Comparison of ENCODE assay signal across 26 mouse cellular contexts in the genomic region with DNA sequence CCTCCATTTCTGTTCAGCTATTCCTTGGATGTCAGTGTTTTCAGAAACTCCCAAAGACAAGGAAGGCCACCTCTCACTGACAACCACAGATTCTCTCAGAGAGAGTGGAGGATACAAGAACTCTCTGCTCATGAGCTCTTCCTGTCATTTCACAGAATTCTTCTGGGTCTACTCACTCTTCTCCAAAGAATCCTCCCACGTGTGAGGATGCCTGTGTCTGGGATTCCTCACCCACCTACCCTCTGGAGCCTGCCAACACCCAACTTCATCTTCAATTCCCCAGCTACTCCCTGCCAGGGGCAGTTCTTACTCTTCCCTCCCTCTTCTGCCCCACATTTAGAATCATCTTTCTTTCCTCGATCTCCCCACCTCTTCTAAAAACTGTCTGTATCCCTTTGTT. TPM values are rescaled to one million over a fixed set of nuclear protein-coding genes. Genes with fewer than 3 reads are reported as not detected.
DNase-seq lines count a peak whose midpoint lies in the region; ATAC-seq lines count a peak whose summit lies in the region.
"Had no signal": no experiment of that assay in that cellular context is flagged by ENCODE, and none has a peak within 500 bp of the region (broad histone marks: within the 10 kb centered on the region; RNA-seq: fewer than 3 reads in every experiment).

No protein-coding gene starts in this region.

- no peaks in the 10 kb centered on the region for H3K27me3 ChIP-seq in intestine, embryonic 15.5 days (replicated peaks)
- H3K27me3 ChIP-seq in midbrain, embryonic 13.5 days, result no peaks in the 10 kb centered on the region
- H3K27me3 ChIP-seq: CH12.LX; forebrain, embryonic 13.5 days; hindbrain, embryonic 13.5 days; liver, embryonic 12.5 days; neural tube, embryonic 13.5 days; stomach, embryonic 15.5 days had no signal

- no peaks in the 10 kb centered on the region for H3K36me3 ChIP-seq in intestine, embryonic 15.5 days
- H3K36me3 ChIP-seq in midbrain, embryonic 13.5 days, result no peaks in the 10 kb centered on the region
- H3K36me3 ChIP-seq: hindbrain, embryonic 13.5 days; liver, embryonic 12.5 days; neural tube, embryonic 13.5 days; stomach, embryonic 15.5 days had no signal

- H3K27ac ChIP-seq in intestine, embryonic 15.5 days, result no peak overlapping the region
- no peak overlapping the region for H3K27ac ChIP-seq in midbrain, embryonic 13.5 days
- H3K27ac ChIP-seq: forebrain, embryonic 13.5 days; hindbrain, embryonic 13.5 days; liver, embryonic 12.5 days; neural tube, embryonic 13.5 days; stomach, embryonic 15.5 days had no signal

- DNase-seq in left cerebral cortex, adult 11 months (ENCODE audit: low spot score), result peak; percentile 7
- no peak for DNase-seq in left cerebral cortex, postnatal 4 days
- peak; percentile 14 for DNase-seq in 3T3-L1 (ENCODE audit: low read depth, low spot score)
- peak; percentile 36 for DNase-seq in Muller cell, postnatal 12 days (ENCODE audit: inconsistent ontology term)
- DNase-seq in left cerebral cortex, postnatal 36 days (ENCODE audit: low spot score in 2 of 2), result peak; percentile 22 to 44
- DNase-seq: adrenal gland, postnatal 10 days; cerebellum, adult 11 months; cerebellum, adult 9-10 months; cerebellum, postnatal 36 days; gastrocnemius, postnatal 14 days; heart, postnatal 36 days; kidney, adult 11 months; kidney, postnatal 14 days; liver, postnatal 0 days; lung, postnatal 36 days; thymus, postnatal 14 days had no signal

- no peaks in the 10 kb centered on the region for H3K9me3 ChIP-seq in intestine, embryonic 15.5 days
- H3K9me3 ChIP-seq in midbrain, embryonic 13.5 days, result no peaks in the 10 kb centered on the region
- H3K9me3 ChIP-seq: forebrain, embryonic 13.5 days; hindbrain, embryonic 13.5 days; liver, embryonic 12.5 days; neural tube, embryonic 13.5 days; stomach, embryonic 15.5 days had no signal

- no peak overlapping the region for H3K9ac ChIP-seq in intestine, embryonic 15.5 days
- H3K9ac ChIP-seq in midbrain, embryonic 13.5 days (replicated peaks), result no peak overlapping the region
- H3K9ac ChIP-seq: forebrain, embryonic 13.5 days; hindbrain, embryonic 13.5 days; liver, embryonic 12.5 days; liver, postnatal 0 days; neural tube, embryonic 13.5 days; stomach, embryonic 15.5 days had no signal

- ATAC-seq in intestine, embryonic 15.5 days, result no peak
- no peak for ATAC-seq in midbrain, embryonic 13.5 days
- ATAC-seq: forebrain, embryonic 13.5 days; liver, embryonic 12.5 days; liver, postnatal 0 days had no signal

- no peak overlapping the region for H3K4me2 ChIP-seq in intestine, embryonic 15.5 days (replicated peaks)
- H3K4me2 ChIP-seq in midbrain, embryonic 13.5 days (replicated peaks), result no peak overlapping the region
- H3K4me2 ChIP-seq: forebrain, embryonic 13.5 days; heart, embryonic 11.5 days; hindbrain, embryonic 13.5 days; liver, embryonic 12.5 days; midbrain, embryonic 11.5 days; neural tube, embryonic 13.5 days; stomach, embryonic 15.5 days had no signal

- 0 out of 2 replicates have a peak, but pooled peaks cover 5% of the 10 kb centered on the region for H3K4me1 ChIP-seq in intestine, embryonic 15.5 days (replicated peaks)
- H3K4me1 ChIP-seq in midbrain, embryonic 13.5 days (replicated peaks), result no peaks in the 10 kb centered on the region
- H3K4me1 ChIP-seq: forebrain, embryonic 13.5 days; hindbrain, embryonic 13.5 days; liver, embryonic 12.5 days; neural tube, embryonic 13.5 days had no signal

- WGBS in intestine, embryonic 15.5 days, result 73% methylated on average over 2 of the region's 2 CpGs
- 77% methylated on average over 2 of the region's 2 CpGs for WGBS in midbrain, embryonic 13.5 days

- intact Hi-C loops in left cerebral cortex, postnatal 4 days (cut with DNase I), result no loop called here
- intact Hi-C loops in left cerebral cortex, postnatal 36 days (cut with DNase I), result no loop called here

- H3K4me3 ChIP-seq in intestine, embryonic 15.5 days (replicated peaks), result no peak overlapping the region
- H3K4me3 ChIP-seq in midbrain, embryonic 13.5 days (replicated peaks), result no peak overlapping the region
- H3K4me3 ChIP-seq: forebrain, embryonic 13.5 days; hindbrain, embryonic 13.5 days; liver, embryonic 12.5 days; neural tube, embryonic 13.5 days; stomach, embryonic 15.5 days had no signal

RNA-seq across cellular contexts. Expression of gene Mycn, which starts 26.2 kb away (rescaled TPM):
- 10 to 100 TPM; 65.1 to 68.8 TPM for total RNA-seq in left cerebral cortex, postnatal 4 days (2021)
- 10 to 100 TPM in 1 of 2 experiments, 1 to 10 TPM in 1; 9.8 to 12.7 TPM for total RNA-seq in left cerebral cortex, postnatal 36 days (2021)
- polyA plus RNA-seq in intestine, embryonic 15.5 days (2015; fragmentation: Nextera tagmentation; extraction: Ambion mirVana), result 72.5 and 89.8 TPM in 2 replicates
- 60.7 and 67.1 TPM in 2 replicates for polyA plus RNA-seq in midbrain, embryonic 13.5 days (2015; fragmentation: Nextera tagmentation; extraction: Ambion mirVana)
- total RNA-seq: CH12.LX had no signal

Comparison
In these comparisons a context has a peak if more than half of its experiments do, and no peak if none do; other contexts are left out.
1. RNA of gene Mycn, which starts 26.2 kb away (total RNA-seq): 65.1 to 68.8 TPM in left cerebral cortex, postnatal 4 days; 9.8 to 12.7 TPM in left cerebral cortex, postnatal 36 days; every median in the first group is over 4 times any median in the second.